Mouse (Mus musculus) megakaryocyte, embryonic 14.5 days (primary cell): ENCODE measurements at regions not wholly inside any gene's neighbourhood (a gene's known extent, or its start where the extent isn't known, plus 50 kb on each side); places are given as distances from the start of the nearest gene placed in this dataset.

Experiments
- H3K27me3 ChIP-seq: replicated peaks from 2 replicates; pipeline ENCODE3; 2012; ENCODE audit warnings: inconsistent platforms
- H3K36me3 ChIP-seq: replicated peaks from 2 replicates; pipeline ENCODE3; 2012; ENCODE audit warnings: low read length, inconsistent platforms, mixed read lengths
- H3K4me1 ChIP-seq: 2 replicates; pipeline ENCODE4 v1.6.1; 2012; ENCODE audit warnings: inconsistent platforms
- H3K4me3 ChIP-seq: replicated peaks from 2 replicates; pipeline ENCODE3; 2012; ENCODE audit warnings: moderate library complexity, mild to moderate bottlenecking, inconsistent platforms
- H3K9me3 ChIP-seq: 2 replicates; pipeline ENCODE4 v1.6.1; 2012; ENCODE audit warnings: inconsistent platforms
- FLI1 ChIP-seq: IDR thresholded peaks from 2 replicates; pipeline ENCODE4 v1.6.1; 2012; ENCODE audit warnings: low read length, inconsistent platforms, mixed read lengths
- GATA1 ChIP-seq: IDR thresholded peaks from 3 replicates; pipeline ENCODE4 v1.6.1; 2012; ENCODE audit warnings: mixed read lengths, low read length, inconsistent platforms, borderline replicate concordance

DNA sequence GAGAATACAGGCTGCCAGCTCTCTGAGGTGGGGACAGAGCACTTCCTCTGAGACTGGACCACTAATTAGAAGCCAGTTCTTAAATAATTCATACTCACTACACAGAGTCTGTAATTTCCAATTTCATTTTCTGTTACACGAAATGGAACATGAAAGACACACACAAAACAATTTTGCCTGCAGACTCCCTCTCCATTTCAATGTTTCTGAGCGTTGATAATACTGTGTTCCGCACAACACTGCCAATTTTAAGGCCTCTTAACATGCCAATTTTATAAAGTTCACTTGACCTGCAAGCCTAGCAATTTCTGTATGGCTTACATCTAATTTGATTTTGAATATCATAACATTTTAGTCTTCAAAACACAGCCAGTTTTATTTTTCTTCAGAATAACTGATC, 412.5 kb upstream of the Intu start:
- Histone ChIP-seq H3K27me3 (no peaks in the 10 kb centered on the region), H3K36me3 (no peaks in the 10 kb centered on the region), H3K4me1 (no peaks in the 10 kb centered on the region), H3K4me3 (no peak overlapping the region), H3K9me3 (peaks cover 10% of the 10 kb centered on the region; the same call in 1 of the 2 replicates)
- TF ChIP-seq FLI1 (no peak), GATA1 (no peak)

DNA sequence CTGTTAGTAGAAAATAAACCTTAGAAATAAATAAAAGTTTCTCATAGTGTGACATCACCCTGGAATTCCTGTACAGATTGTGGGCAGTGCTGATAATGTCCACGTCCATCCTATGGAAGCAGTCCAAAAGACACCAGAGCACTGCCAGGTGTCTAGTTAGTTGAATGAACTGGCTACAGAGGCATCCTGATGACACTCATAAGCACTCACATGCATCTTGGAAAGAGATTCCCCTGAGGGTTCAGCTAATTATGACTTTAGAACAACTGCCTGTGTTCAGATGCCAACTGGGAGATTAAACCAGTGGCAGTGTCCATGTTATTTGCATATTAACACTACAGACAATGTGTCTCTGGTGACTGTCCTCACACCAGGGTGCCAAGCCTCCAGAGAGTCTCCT, 411.6 kb upstream of the Intu start:
- Histone ChIP-seq H3K36me3 (no peaks in the 10 kb centered on the region), H3K4me1 (no peaks in the 10 kb centered on the region), H3K4me3 (no peak overlapping the region), H3K27me3 (no peaks in the 10 kb centered on the region), H3K9me3 (peaks cover 14% of the 10 kb centered on the region; the same call in 1 of the 2 replicates)
- TF ChIP-seq FLI1: no peak
- TF ChIP-seq GATA1: no peak

DNA sequence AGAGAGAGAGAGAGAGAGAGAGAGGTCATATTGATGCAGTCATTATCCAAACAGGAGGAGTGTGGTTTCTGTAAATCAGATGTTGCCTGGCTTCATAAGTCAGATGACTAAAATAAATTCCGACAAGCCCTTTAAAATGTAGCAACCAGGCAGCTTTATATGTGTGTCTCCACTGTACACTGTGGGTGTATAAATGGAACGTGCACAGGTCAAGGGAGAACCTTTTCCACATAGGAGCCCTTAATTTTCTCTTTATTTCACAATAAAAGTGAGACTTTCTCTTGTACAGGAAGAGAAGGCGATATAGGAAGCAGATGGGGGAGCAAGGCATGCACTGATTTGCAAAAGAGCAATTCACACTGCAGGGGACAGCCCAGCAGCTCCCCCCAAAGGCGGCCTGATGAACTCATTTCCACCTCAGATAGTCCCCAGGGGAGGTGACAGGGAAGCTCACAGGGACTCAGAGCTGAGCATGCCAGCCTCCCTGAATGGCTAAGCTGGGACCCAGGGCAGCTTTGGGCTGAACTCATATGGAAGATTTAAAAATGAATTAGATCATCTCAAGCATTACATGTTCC, 410.7 kb upstream of the Intu start:
- TF ChIP-seq FLI1 (no peak), GATA1 (no peak)
- no peak overlapping the region for H3K4me3 ChIP-seq
- H3K9me3 ChIP-seq: peaks cover 10% of the 10 kb centered on the region; the same call in 1 of the 2 replicates

DNA sequence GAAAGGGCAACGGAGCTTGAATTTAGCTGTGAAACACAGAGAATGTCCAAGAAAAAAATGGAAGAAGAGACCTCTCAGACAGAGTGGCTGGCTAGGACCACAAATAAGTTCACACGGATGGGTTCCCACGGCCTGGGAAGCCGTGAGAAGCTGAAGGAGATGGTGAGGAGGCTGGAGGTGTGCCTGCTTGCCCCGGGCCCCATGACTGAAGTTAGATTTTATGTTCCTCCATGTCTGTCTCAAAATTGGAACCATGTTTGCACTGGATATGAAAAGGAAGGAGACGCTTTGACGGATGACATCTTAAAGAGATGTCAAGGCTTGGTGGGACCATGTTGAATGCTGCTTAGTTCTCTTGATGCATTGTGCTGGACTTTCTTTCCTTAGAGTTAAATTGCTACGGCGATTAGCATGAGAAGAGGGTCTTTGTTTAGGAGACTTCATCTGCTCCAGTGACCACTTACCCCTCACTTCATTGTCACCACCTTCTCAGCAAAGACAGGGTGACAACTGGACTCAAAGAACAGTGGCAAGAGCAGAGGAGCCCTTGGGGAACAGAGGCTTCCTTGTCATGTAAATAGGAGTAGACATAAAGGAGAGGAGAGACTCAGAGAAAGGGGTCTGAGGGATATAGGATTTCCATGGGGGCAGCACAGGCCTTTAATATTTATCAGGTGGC, 407.4 kb upstream of the Intu start:
- no peaks in the 10 kb centered on the region for H3K4me1 ChIP-seq
- TF ChIP-seq GATA1 (no peak), FLI1 (no peak)
- H3K36me3 ChIP-seq: no peaks in the 10 kb centered on the region
- H3K4me3 ChIP-seq: no peak overlapping the region
- H3K27me3 ChIP-seq: no peaks in the 10 kb centered on the region
- H3K9me3 ChIP-seq: peaks cover 8% of the 10 kb centered on the region; the same call in 1 of the 2 replicates

More for the DNA sequence above, 410.7 kb upstream of the Intu start:
- H3K36me3 ChIP-seq: no peaks in the 10 kb centered on the region
- H3K27me3 ChIP-seq: no peaks in the 10 kb centered on the region
- no peaks in the 10 kb centered on the region for H3K4me1 ChIP-seq

DNA sequence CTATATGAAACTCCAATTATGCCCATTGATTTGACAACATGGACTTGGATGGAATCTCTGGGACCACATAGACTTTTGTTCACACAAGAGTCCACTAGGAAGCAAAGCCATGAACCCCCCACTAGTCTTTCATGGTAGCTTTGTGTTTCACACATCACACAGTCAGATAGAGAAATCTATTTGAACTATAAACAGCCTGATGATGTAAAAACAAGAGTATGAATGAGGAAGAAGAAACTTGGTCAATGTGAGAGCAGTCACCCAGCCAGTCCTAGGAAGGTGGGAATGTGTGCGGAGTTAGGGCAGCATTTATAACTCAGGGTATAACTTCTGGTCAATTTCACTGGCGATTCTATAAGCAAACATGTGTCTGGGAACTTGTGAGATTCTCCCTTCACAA, 404.2 kb upstream of the Intu start:
- Histone ChIP-seq H3K27me3 (no peaks in the 10 kb centered on the region), H3K36me3 (no peaks in the 10 kb centered on the region), H3K4me1 (no peaks in the 10 kb centered on the region), H3K4me3 (no peak overlapping the region), H3K9me3 (peaks cover 8% of the 10 kb centered on the region; the same call in 1 of the 2 replicates)
- TF ChIP-seq FLI1: no peak
- TF ChIP-seq GATA1: no peak

DNA sequence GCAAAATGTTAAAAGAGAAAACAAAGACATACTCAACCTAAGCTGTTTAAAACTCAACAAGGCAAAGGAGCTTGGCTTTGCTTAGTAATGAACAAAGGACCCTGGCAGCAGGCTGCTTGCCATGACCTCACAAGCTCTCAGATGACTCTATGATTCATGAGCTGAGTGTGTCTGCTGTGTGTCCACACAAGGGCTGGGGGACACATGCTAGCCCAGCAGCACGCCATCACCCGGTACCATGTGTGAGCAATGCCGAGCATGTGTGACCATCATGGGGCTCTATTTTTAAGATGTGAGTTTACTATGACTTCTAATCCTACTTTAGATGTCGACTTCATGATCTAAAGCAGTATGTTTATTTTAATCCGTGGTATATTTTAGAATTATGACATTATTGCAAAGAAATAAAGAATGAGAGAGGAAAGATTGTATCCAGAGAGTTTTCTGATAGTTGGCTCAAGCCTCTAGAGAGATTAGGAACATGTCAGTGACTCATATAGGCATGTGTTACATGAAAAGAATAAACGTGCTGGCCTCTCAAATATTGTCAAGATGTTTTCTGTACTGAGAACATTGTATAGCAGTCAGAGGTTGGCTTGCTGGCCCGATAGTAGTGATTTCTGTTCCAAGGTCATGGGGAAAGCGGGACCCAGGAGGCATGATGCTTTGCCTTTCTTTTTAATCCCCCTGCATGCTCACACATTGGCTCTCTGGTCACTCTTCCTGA, 400.1 kb upstream of the Intu start:
- Histone ChIP-seq H3K27me3 (no peaks in the 10 kb centered on the region), H3K36me3 (no peaks in the 10 kb centered on the region), H3K9me3 (peaks cover 3% of the 10 kb centered on the region; the same call in 1 of the 2 replicates), H3K4me1 (no peaks in the 10 kb centered on the region), H3K4me3 (no peak overlapping the region)
- no peak for TF ChIP-seq GATA1
- no peak for TF ChIP-seq FLI1

DNA sequence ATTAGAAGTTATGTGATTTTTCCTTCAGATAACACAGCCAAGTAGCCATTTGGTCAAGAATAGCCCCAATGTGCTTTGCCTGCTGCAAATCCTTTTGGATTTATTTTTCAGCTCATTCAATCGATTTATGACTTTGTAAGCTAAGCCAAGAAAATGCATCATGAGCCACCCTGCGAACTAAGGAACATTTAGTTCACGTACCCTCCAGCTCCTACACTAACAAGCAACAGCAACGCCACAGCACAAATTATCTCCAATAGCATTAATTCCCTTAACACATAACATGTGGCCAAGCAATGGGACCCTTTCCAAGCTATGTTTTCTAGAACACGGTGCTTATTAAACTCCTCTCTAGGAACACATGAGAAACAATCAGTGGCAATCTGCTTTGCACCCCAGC, 392.4 kb upstream of the Intu start:
- no peaks in the 10 kb centered on the region for H3K27me3 ChIP-seq
- H3K36me3 ChIP-seq: no peaks in the 10 kb centered on the region
- TF ChIP-seq FLI1 (no peak), GATA1 (no peak)
- no peaks in the 10 kb centered on the region for H3K9me3 ChIP-seq
- H3K4me3 ChIP-seq: no peak overlapping the region
- H3K4me1 ChIP-seq: no peaks in the 10 kb centered on the region

DNA sequence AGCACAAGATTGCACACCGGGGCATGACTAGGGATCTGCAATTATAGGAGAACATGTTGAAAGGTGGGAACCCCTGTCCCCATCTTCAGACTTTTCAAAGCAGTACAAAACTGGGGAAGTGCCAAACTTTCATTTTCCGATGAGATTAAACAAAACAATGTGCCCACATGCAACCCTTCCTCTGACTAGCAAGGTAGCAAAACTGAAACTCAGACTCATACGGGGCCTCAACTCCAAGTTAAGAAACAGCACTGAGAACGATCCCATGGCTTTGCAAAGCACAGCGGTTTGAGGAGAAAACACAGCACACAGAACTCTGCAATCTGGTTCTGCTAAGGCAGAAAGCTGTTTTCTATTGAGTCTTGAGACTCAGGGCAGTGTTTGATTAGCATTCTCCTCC, 388.9 kb upstream of the Intu start:
- no peak overlapping the region for H3K4me3 ChIP-seq
- TF ChIP-seq GATA1 (no peak), FLI1 (no peak)
- no peaks in the 10 kb centered on the region for H3K36me3 ChIP-seq
- no peaks in the 10 kb centered on the region for H3K9me3 ChIP-seq
- no peaks in the 10 kb centered on the region for H3K4me1 ChIP-seq
- H3K27me3 ChIP-seq: no peaks in the 10 kb centered on the region

DNA sequence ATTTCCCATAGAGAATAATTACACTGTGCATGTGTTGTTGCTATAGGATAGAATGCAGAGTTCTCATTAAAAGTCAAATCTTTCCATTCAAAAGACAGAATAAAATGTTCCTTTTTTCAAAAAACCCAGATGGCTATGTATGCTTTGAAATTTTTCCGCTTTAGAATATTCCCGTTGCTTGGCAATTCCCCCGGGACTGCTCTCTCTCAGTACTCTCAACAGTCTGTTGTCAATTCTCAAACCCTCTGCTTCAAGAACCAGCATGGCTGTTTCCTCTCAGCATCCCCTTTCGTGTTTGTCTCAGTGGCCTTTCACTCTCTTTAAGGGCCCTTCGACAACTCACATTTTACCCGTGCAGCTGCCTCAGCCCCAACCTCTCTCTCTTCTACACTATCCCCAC, 372.5 kb upstream of the Intu start:
- TF ChIP-seq FLI1 (no peak), GATA1 (no peak)
- Histone ChIP-seq H3K4me3 (no peak overlapping the region), H3K36me3 (no peaks in the 10 kb centered on the region), H3K4me1 (no peaks in the 10 kb centered on the region), H3K27me3 (no peaks in the 10 kb centered on the region), H3K9me3 (peaks cover 13% of the 10 kb centered on the region; the same call in 1 of the 2 replicates)
